Mouse (Mus musculus) CH12.LX (cell line): Measurements from ENCODE around the gene Hspb3. TPM values are rescaled to one million over a fixed set of nuclear protein-coding genes. Genes with fewer than 3 reads are reported as not detected.

Experiments
- DNase-seq: peaks from one replicate; pipeline ENCODE4 v3.0.0-alpha.2; 2013; ENCODE audit errors: extremely low read depth
- H3K27ac ChIP-seq: 2 replicates; pipeline ENCODE4 v1.5.1; 2012; ENCODE audit warnings: low read depth, mild to moderate bottlenecking, control low read depth, moderate library complexity; ENCODE audit not compliant: insufficient read depth
- H3K27me3 ChIP-seq: replicated peaks from 2 replicates; pipeline ENCODE3; 2012; ENCODE audit warnings: inconsistent platforms
- H3K36me3 ChIP-seq, 2 experiments: replicated peaks in 1 of 2; 2 replicates each; pipeline versions ENCODE3 to v1.6.1; 2012; ENCODE audit warnings: inconsistent platforms in 1 of 2, low read length in 1 of 2, mild to moderate bottlenecking in 1 of 2, mixed read lengths in 1 of 2, moderate library complexity in 1 of 2; ENCODE audit not compliant: control insufficient read depth in 1 of 2, insufficient read depth in 1 of 2
- H3K4me1 ChIP-seq, 2 experiments: 2 replicates each; pipeline ENCODE4 v1.6.1; 2012; ENCODE audit warnings: inconsistent platforms in 1 of 2, moderate library complexity in 1 of 2; ENCODE audit not compliant: insufficient read depth in 2 of 2, control insufficient read depth in 1 of 2
- H3K4me2 ChIP-seq: 2 replicates; pipeline ENCODE4 v1.6.1; 2012; ENCODE audit warnings: low read depth, mild to moderate bottlenecking, control low read depth; ENCODE audit not compliant: poor library complexity, insufficient read depth, severe bottlenecking
- H3K4me3 ChIP-seq, 3 experiments: fragments of 150-350 bp in 1 of 3; sonication (generic) in 1 of 3; replicated peaks in 1 of 3; 2 replicates each; pipeline versions ENCODE3 to v1.5.1; 2011 to 2012; ENCODE audit warnings: low read depth in 2 of 3, low read length in 2 of 3, mild to moderate bottlenecking in 2 of 3, moderate library complexity in 2 of 3, control low read depth in 1 of 3, improper control_type of control experiment in 1 of 3, inconsistent platforms in 1 of 3, mixed read lengths in 1 of 3; ENCODE audit not compliant: poor library complexity in 1 of 3
- H3K79me2 ChIP-seq: replicated peaks from 2 replicates; pipeline ENCODE4 v1.6.1; 2012; ENCODE audit warnings: mild to moderate bottlenecking, moderate library complexity; ENCODE audit not compliant: control insufficient read depth, poor library complexity, insufficient read depth, severe bottlenecking; ENCODE audit errors: extremely low read depth
- H3K9ac ChIP-seq: 2 replicates; pipeline ENCODE4 v1.6.1; 2012; ENCODE audit warnings: low read depth, mild to moderate bottlenecking, control low read depth, moderate library complexity; ENCODE audit not compliant: insufficient read depth
- H3K9me3 ChIP-seq: replicated peaks from 2 replicates; pipeline ENCODE3; 2012; ENCODE audit warnings: low read length, inconsistent platforms, mixed read lengths
- BHLHE40 ChIP-seq: IDR thresholded peaks from 2 replicates; pipeline ENCODE4 v1.6.1; 2011; ENCODE audit warnings: mild to moderate bottlenecking, low read depth, low read length, improper control_type of control experiment
- CHD1 ChIP-seq: IDR thresholded peaks from 2 replicates; pipeline ENCODE4 v1.6.1; 2012; ENCODE audit warnings: low read depth, low read length, improper control_type of control experiment, inconsistent platforms
- CTCF ChIP-seq, 2 experiments: IDR thresholded peaks in 1 of 2; conservative IDR thresholded peaks in 1 of 2; 2 replicates each; pipeline ENCODE4 v1.5.1; 2011 to 2012; ENCODE audit warnings: low read depth in 2 of 2, low read length in 2 of 2, improper control_type of control experiment in 1 of 2, inconsistent platforms in 1 of 2, mild to moderate bottlenecking in 1 of 2, moderate library complexity in 1 of 2
- ELF1 ChIP-seq: IDR thresholded peaks from 2 replicates; pipeline ENCODE4 v1.6.1; 2014; ENCODE audit warnings: low read depth, mild to moderate bottlenecking, inconsistent platforms, low read length, improper control_type of control experiment
- GABPA ChIP-seq: IDR thresholded peaks from 2 replicates; pipeline ENCODE4 v1.6.1; 2012; ENCODE audit warnings: low read depth, low read length, improper control_type of control experiment, inconsistent platforms; ENCODE audit not compliant: insufficient replicate concordance
- IRF4 ChIP-seq: IDR thresholded peaks from 2 replicates; pipeline ENCODE4 v1.6.1; 2014; ENCODE audit warnings: low read depth, mild to moderate bottlenecking, inconsistent platforms, low read length, improper control_type of control experiment
- MAFK ChIP-seq: IDR thresholded peaks from 2 replicates; pipeline ENCODE4 v1.6.1; 2011; ENCODE audit warnings: low read length, improper control_type of control experiment; ENCODE audit not compliant: insufficient replicate concordance
- MAX ChIP-seq: IDR thresholded peaks from 2 replicates; pipeline ENCODE4 v1.6.1; 2011; ENCODE audit warnings: low read length, improper control_type of control experiment
- MEF2A ChIP-seq: IDR thresholded peaks from 2 replicates; pipeline ENCODE4 v1.6.1; 2014; ENCODE audit warnings: low read depth, mild to moderate bottlenecking, inconsistent platforms, low read length, improper control_type of control experiment, borderline replicate concordance
- NRF1 ChIP-seq: IDR thresholded peaks from 2 replicates; pipeline ENCODE4 v1.6.1; 2014; ENCODE audit warnings: low read depth, mild to moderate bottlenecking, inconsistent platforms, low read length, improper control_type of control experiment, moderate library complexity
- POLR2AphosphoS2 ChIP-seq: IDR thresholded peaks from 2 replicates; pipeline ENCODE4 v1.6.1; 2011; ENCODE audit warnings: low read depth, low read length, improper control_type of control experiment
- RAD21 ChIP-seq: IDR thresholded peaks from 2 replicates; pipeline ENCODE4 v1.6.1; 2011; ENCODE audit warnings: low read depth, mild to moderate bottlenecking, low read length, improper control_type of control experiment, moderate library complexity
- SIN3A ChIP-seq: IDR thresholded peaks from 2 replicates; pipeline ENCODE4 v1.6.1; 2012; ENCODE audit warnings: low read length, improper control_type of control experiment, inconsistent platforms
- SMC3 ChIP-seq: IDR thresholded peaks from 2 replicates; pipeline ENCODE4 v1.6.1; 2011; ENCODE audit warnings: low read depth, low read length, improper control_type of control experiment
- TCF12 ChIP-seq: IDR thresholded peaks from 2 replicates; pipeline ENCODE4 v1.6.1; 2014; ENCODE audit warnings: low read depth, mild to moderate bottlenecking, inconsistent platforms, low read length, improper control_type of control experiment
- ZNF384 ChIP-seq: IDR thresholded peaks from 2 replicates; pipeline ENCODE4 v1.6.1; 2012; ENCODE audit warnings: low read depth, low read length, improper control_type of control experiment, inconsistent platforms
- dilution Hi-C: fragments of 300-500 bp; cut with MboI; formaldehyde crosslinking; loops from 2 replicates; pipeline ENCODE4 v1.14.3; 2020; ENCODE audit warnings: low sequenced_read_pairs; ENCODE audit not compliant: extremely low pct_unique_long_range_greater_than_20kb, extremely low pct_ligation_motif_present
- in situ Hi-C: fragments of 300-500 bp; cut with MboI; formaldehyde crosslinking; loops from 3 replicates; pipeline ENCODE4 v1.14.3; 2019; ENCODE audit warnings: low sequenced_read_pairs, low pct_ligation_motif_present, low pct_unique_long_range_greater_than_20kb, mixed read lengths
- polyA plus RNA-seq: library from polyadenylated mRNA; unstranded; fragments of >175 nt; gene quantifications from 2 replicates; pipeline ENCODE4 v1.2.1, GENCODE M21; 2012; ENCODE audit warnings: low read depth; ENCODE audit not compliant: insufficient read length
- total RNA-seq, 2 experiments: library from RNA; depleted of rRNA; stranded (reverse); fragments of 300-350 nt in 1 of 2; fragments of >200 nt in 1 of 2; gene quantifications; 2 replicates each; pipeline ENCODE4 v1.2.3; 2012 to 2014

Gene Hspb3
- total and polyA plus RNA-seq, 3 experiments = not detected

DNA sequence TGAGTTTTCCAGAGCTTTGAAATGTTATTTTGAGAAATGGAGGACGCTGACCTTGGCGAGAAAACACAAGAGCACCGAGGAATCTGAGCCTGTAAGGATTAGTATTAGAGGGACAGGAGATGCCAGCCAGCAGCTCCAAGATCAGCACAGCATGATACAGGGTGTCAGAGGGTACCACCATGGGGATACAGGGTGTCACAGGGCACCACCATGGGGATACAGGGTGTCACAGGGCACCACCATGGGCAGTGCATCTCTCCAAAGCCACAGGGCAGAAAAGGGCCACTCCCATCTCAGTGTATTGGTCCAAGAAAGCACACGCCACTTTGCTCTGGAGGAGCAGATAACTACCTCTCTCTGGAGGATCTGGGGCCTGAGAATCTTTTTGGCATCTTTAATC is 6.8 kb downstream of the Hspb3 start:
- H3K9me3 ChIP-seq = no peaks in the 10 kb centered on the region
- no peak for DNase-seq
- no peaks in the 10 kb centered on the region for H3K79me2 ChIP-seq
- TF ChIP-seq POLR2AphosphoS2 (no peak), SMC3 (no peak), SIN3A (no peak)
- TF ChIP-seq, all 38 proteins: peak for 0
- H3K9ac ChIP-seq = no peak overlapping the region
- no peaks in the 10 kb centered on the region for H3K27me3 ChIP-seq
- H3K4me1 ChIP-seq = peaks cover 0 to 5% of the 10 kb centered on the region in 2 experiments; a peak in 2 of 4 replicates
- dilution Hi-C loops (no loop called here), in situ Hi-C loops (no loop called here)
- H3K27ac ChIP-seq = no peak overlapping the region
- no peaks in the 10 kb centered on the region for H3K36me3 ChIP-seq
- H3K4me3 ChIP-seq = no peak overlapping the region
- H3K4me2 ChIP-seq = no peak overlapping the region

- Histone ChIP-seq H3K27ac (no peak overlapping the region), H3K9me3 (no peaks in the 10 kb centered on the region), H3K4me3 (no peak overlapping the region), H3K4me1 (no peaks in the 10 kb centered on the region), H3K79me2 (no peaks in the 10 kb centered on the region), H3K36me3 (no peaks in the 10 kb centered on the region), H3K27me3 (no peaks in the 10 kb centered on the region), H3K9ac (no peak overlapping the region), H3K4me2 (no peak overlapping the region)
- in situ Hi-C loops (no loop called here), dilution Hi-C loops (no loop called here)
- no peak for DNase-seq
- no peak for TF ChIP-seq ZNF384
- TF ChIP-seq NRF1 = no peak
- TF ChIP-seq MAFK = no peak
- TF ChIP-seq RAD21 = no peak
- TF ChIP-seq POLR2AphosphoS2 = no peak
- no peak for TF ChIP-seq MAX
- TF ChIP-seq TCF12 = no peak
- TF ChIP-seq GABPA = no peak
- TF ChIP-seq BHLHE40 = no peak
- no peak for TF ChIP-seq ELF1
- TF ChIP-seq MEF2A = no peak
These were observed 8.0 kb downstream of the Hspb3 start for GRCm38 (mm10) chr13:113655511-113655910.

GRCm38 (mm10) chr13:113640944-113641597 is 22.4 kb downstream of the Hspb3 start:
- H3K79me2 ChIP-seq = no peaks in the 10 kb centered on the region
- TF ChIP-seq CTCF (conservative IDR thresholded peaks at IDR 0.05 in 1 of 2, IDR thresholded peaks at IDR 0.05 in 1 of 2; ENCODE audit: low read depth in 2 of 2, low read length in 2 of 2) = peak in 1 of 2 experiments; percentile 48; a peak in 2 of 4 replicates
- no peak for TF ChIP-seq IRF4
- TF ChIP-seq SMC3 = peak; percentile 13
- TF ChIP-seq ZNF384 = no peak
- TF ChIP-seq RAD21 = peak; percentile 34
- no peak for TF ChIP-seq CHD1
- H3K36me3 ChIP-seq = no peaks in the 10 kb centered on the region
- H3K4me1 ChIP-seq = peaks cover 0 to 5% of the 10 kb centered on the region in 2 experiments; a peak in 2 of 4 replicates
- no peaks in the 10 kb centered on the region for H3K9me3 ChIP-seq
- H3K27ac ChIP-seq = no peak overlapping the region
- dilution Hi-C loops = no loop called here
- no peaks in the 10 kb centered on the region for H3K27me3 ChIP-seq
- no peak overlapping the region for H3K9ac ChIP-seq
- no peak for DNase-seq
- in situ Hi-C loops = no loop called here
- no peak overlapping the region for H3K4me3 ChIP-seq
- H3K4me2 ChIP-seq = peak overlapping the region; percentile 39; the same call in 1 of the 2 replicates
